ENCODE assay signal across 10 mouse cellular contexts in the genomic region with DNA sequence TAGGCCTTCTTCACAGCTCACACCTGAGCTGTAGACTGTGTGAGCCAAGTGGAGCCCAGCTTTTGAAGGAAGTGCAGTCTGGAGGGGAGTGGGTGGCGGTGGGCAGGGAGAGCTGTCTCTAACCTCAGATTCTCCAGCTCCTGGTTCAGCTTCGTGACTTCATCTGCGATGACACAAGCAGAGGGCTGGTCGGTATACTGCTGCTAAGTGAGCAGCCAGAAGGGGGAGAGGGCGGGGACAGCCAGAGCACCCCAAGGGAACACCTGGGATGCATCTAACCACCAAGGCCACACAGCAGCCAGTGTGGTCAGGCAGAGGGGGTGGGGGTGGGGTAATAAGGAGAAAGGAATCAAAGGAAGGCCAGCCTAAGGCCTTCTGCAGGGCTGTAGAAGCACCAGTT. TPM values are rescaled to one million over a fixed set of nuclear protein-coding genes. Genes with fewer than 3 reads are reported as not detected.
A peak's percentile ranks its signal among the peaks of the same experiment; 100 is the strongest.
DNase-seq lines count a peak whose midpoint lies in the region; ATAC-seq and TF ChIP-seq lines count a peak whose summit lies in the region.
"Had no signal": no experiment of that assay in that cellular context is flagged by ENCODE, and none has a peak within 500 bp of the region (broad histone marks: within the 10 kb centered on the region; RNA-seq: fewer than 3 reads in every experiment).

No protein-coding gene starts in this region.

- TF ChIP-seq EP300 in heart, postnatal 0 days (IDR thresholded peaks at IDR 0.05; ENCODE audit: low read depth): no peak
- TF ChIP-seq EP300 in liver, embryonic 14.5 days (IDR thresholded peaks at IDR 0.05; ENCODE audit: low read depth): no peak

- H3K4me3 ChIP-seq in heart, postnatal 0 days (ENCODE audit: low read depth, low read length): peak overlapping the region; percentile 58
- peak overlapping the region; percentile 16; the same call in 1 of the 2 replicates for H3K4me3 ChIP-seq in spleen, adult 2 months (ENCODE audit: extremely low read depth, insufficient read depth, insufficient read length)
- H3K4me3 ChIP-seq in liver, embryonic 14.5 days (ENCODE audit: insufficient read depth in 1 of 2, low read depth in 2 of 2, low read length in 2 of 2): no peak overlapping the region

- no peak for ATAC-seq in heart, postnatal 0 days (ENCODE audit: insufficient read depth, low read depth)
- no peak for ATAC-seq in liver, embryonic 14.5 days (ENCODE audit: insufficient read depth)

- peaks cover 10% of the 10 kb centered on the region; the same call in 1 of the 2 replicates for H3K4me1 ChIP-seq in heart, postnatal 0 days (ENCODE audit: control insufficient read depth, insufficient read depth)
- H3K4me1 ChIP-seq in spleen, adult 2 months (ENCODE audit: control insufficient read depth, insufficient read depth, insufficient read length): peaks cover 12% of the 10 kb centered on the region; the same call in 1 of the 2 replicates
- H3K4me1 ChIP-seq in liver, embryonic 14.5 days (replicated peaks; ENCODE audit: control insufficient read depth in 2 of 2, insufficient read depth in 2 of 2, low read length in 1 of 2): peaks cover 8% of the 10 kb centered on the region in 2 experiments

- H3K27me3 ChIP-seq in heart, postnatal 0 days (ENCODE audit: control insufficient read depth, insufficient read depth, low read length): no peaks in the 10 kb centered on the region
- H3K27me3 ChIP-seq in spleen, adult 2 months (ENCODE audit: control insufficient read depth, insufficient read depth, low read length): no peaks in the 10 kb centered on the region
- no peaks in the 10 kb centered on the region for H3K27me3 ChIP-seq in liver, embryonic 14.5 days (ENCODE audit: control insufficient read depth, insufficient read depth, low read length)

- H3K27ac ChIP-seq in heart, postnatal 0 days (ENCODE audit: low read depth): no peak overlapping the region
- H3K27ac ChIP-seq in spleen, adult 2 months (ENCODE audit: insufficient read depth, low read length): no peak overlapping the region
- no peak overlapping the region for H3K27ac ChIP-seq in liver, embryonic 14.5 days

- 68% methylated on average over 5 of the region's 5 CpGs for WGBS in heart, postnatal 0 days
- 23% methylated on average over 5 of the region's 5 CpGs for WGBS in spleen, adult 2 months
- 63% methylated on average over 5 of the region's 5 CpGs for WGBS in liver, embryonic 14.5 days (ENCODE audit: insufficient replicate concordance)

- TF ChIP-seq POLR2A in spleen, adult 2 months (IDR thresholded peaks at IDR 0.05; ENCODE audit: low read depth, low read length): no peak

- H3K36me3 ChIP-seq in heart, postnatal 0 days (replicated peaks; ENCODE audit: control insufficient read depth, insufficient read depth, low read length): no peaks in the 10 kb centered on the region; the same call in 1 of the 2 replicates
- H3K36me3 ChIP-seq in spleen, adult 2 months (ENCODE audit: control insufficient read depth, insufficient read depth, low read length): no peaks in the 10 kb centered on the region
- H3K36me3 ChIP-seq in liver, embryonic 14.5 days (replicated peaks; ENCODE audit: control insufficient read depth, insufficient read depth, low read depth): no peaks in the 10 kb centered on the region

- TF ChIP-seq CTCF in heart, postnatal 0 days (IDR thresholded peaks at IDR 0.05; ENCODE audit: low read depth): no peak
- no peak for TF ChIP-seq CTCF in spleen, adult 2 months (IDR thresholded peaks at IDR 0.05; ENCODE audit: extremely low read depth, insufficient read depth, insufficient read length, insufficient replicate concordance)
- no peak for TF ChIP-seq CTCF in liver, embryonic 14.5 days (IDR thresholded peaks at IDR 0.05; ENCODE audit: low read depth)

- no peak for DNase-seq in heart, postnatal 0 days (ENCODE audit: low spot score)
- no peak for DNase-seq in heart, adult 18-20 months
- no peak for DNase-seq in spleen, adult 2 months (ENCODE audit: low read depth in 1 of 2, low spot score in 2 of 2)
- no peak for DNase-seq in spleen, postnatal 4 days (ENCODE audit: low spot score in 2 of 2)
- DNase-seq in liver, embryonic 14.5 days (ENCODE audit: low read depth in 3 of 3, low spot score in 3 of 3): no peak
- DNase-seq in yolk sac, embryonic 10.5 days (ENCODE audit: low spot score): no peak
- DNase-seq in urinary bladder, postnatal 25 days (ENCODE audit: low spot score): no peak
- DNase-seq in embryo, embryonic 10.5 days (ENCODE audit: low spot score): no peak
- DNase-seq: gastrocnemius, postnatal 25 days; layer of hippocampus, postnatal 36 days had no signal

- peak overlapping the region; percentile 69 for H3K4me2 ChIP-seq in heart, postnatal 0 days (ENCODE audit: low read depth, low read length)
- peak overlapping the region; percentile 65; the same call in 1 of the 2 replicates for H3K4me2 ChIP-seq in liver, embryonic 14.5 days (ENCODE audit: low read depth)

- no peaks in the 10 kb centered on the region for H3K9me3 ChIP-seq in heart, postnatal 0 days (replicated peaks; ENCODE audit: control insufficient read depth, low read length)
- H3K9me3 ChIP-seq in liver, embryonic 14.5 days (ENCODE audit: control insufficient read depth, low read length): no peaks in the 10 kb centered on the region

- peak overlapping the region; percentile 56; the same call in 1 of the 2 replicates for H3K9ac ChIP-seq in heart, postnatal 0 days (replicated peaks; ENCODE audit: low read depth, low read length)
- no peak overlapping the region for H3K9ac ChIP-seq in liver, embryonic 14.5 days (replicated peaks)

RNA-seq across cellular contexts. Expression of gene Bst2, which starts 1.6 kb away (rescaled TPM):
- 101 and 109 TPM in 2 replicates for total RNA-seq in heart, postnatal 0 days (2014; rRNA removed; ENCODE audit: low replicate concordance)
- polyA plus RNA-seq in heart, postnatal 0 days (2015; fragmentation: Nextera tagmentation; extraction: Ambion mirVana): 42.9 and 43.3 TPM in 2 replicates
- 10 to 100 TPM; 19.3 to 40.2 TPM for total RNA-seq in heart, adult 18-20 months (2021)
- 371 and 457 TPM in 2 replicates for polyA plus RNA-seq in spleen, adult 2 months (2012; rRNA removed)
- polyA plus RNA-seq in liver, embryonic 14.5 days (2012; rRNA removed): 41.1 and 44.4 TPM in 2 replicates
- 12.2 and 14.2 TPM in 2 replicates for polyA plus RNA-seq in liver, embryonic 14.5 days (2014; fragmentation: Nextera tagmentation; extraction: Ambion mirVana)

RNA-seq across cellular contexts. Expression of gene Mvb12a, which starts 7.1 kb away (rescaled TPM):
- total RNA-seq in heart, postnatal 0 days (2014; rRNA removed; ENCODE audit: low replicate concordance): 47.6 and 61.5 TPM in 2 replicates
- 54.4 and 55.3 TPM in 2 replicates for polyA plus RNA-seq in heart, postnatal 0 days (2015; fragmentation: Nextera tagmentation; extraction: Ambion mirVana)
- 10 to 100 TPM; 28.4 to 28.5 TPM for total RNA-seq in heart, adult 18-20 months (2021)
- 89.9 and 119 TPM in 2 replicates for polyA plus RNA-seq in spleen, adult 2 months (2012; rRNA removed)
- polyA plus RNA-seq in liver, embryonic 14.5 days (2012; rRNA removed): 21.1 and 25.6 TPM in 2 replicates
- 31.1 and 35.2 TPM in 2 replicates for polyA plus RNA-seq in liver, embryonic 14.5 days (2014; fragmentation: Nextera tagmentation; extraction: Ambion mirVana)

RNA-seq across cellular contexts. Expression of gene Ccdc194, which starts 10.2 kb away (rescaled TPM):
- 1.1 TPM in 1 of 2 replicates, not detected in the other for total RNA-seq in heart, postnatal 0 days (2014; rRNA removed; ENCODE audit: low replicate concordance)
- polyA plus RNA-seq in heart, postnatal 0 days (2015; fragmentation: Nextera tagmentation; extraction: Ambion mirVana): 0.12 and 0.14 TPM in 2 replicates
- total RNA-seq in heart, adult 18-20 months (2021): not detected
- polyA plus RNA-seq in spleen, adult 2 months (2012; rRNA removed): 0.08 and 0.11 TPM in 2 replicates
- polyA plus RNA-seq in liver, embryonic 14.5 days (2012; rRNA removed): 0.09 and 0.11 TPM in 2 replicates
- polyA plus RNA-seq in liver, embryonic 14.5 days (2014; fragmentation: Nextera tagmentation; extraction: Ambion mirVana): 0.19 TPM in 1 of 2 replicates, not detected in the other
- total RNA-seq: gastrocnemius, postnatal 25 days; layer of hippocampus, postnatal 36 days had no signal

RNA-seq across cellular contexts. Expression of gene Tmem221, which starts 23.0 kb away (rescaled TPM):
- total RNA-seq in heart, postnatal 0 days (2014; rRNA removed; ENCODE audit: low replicate concordance): 0.08 TPM in 1 of 2 replicates, not detected in the other
- 0.23 and 0.37 TPM in 2 replicates for polyA plus RNA-seq in heart, postnatal 0 days (2015; fragmentation: Nextera tagmentation; extraction: Ambion mirVana)
- total RNA-seq in heart, adult 18-20 months (2021): under 1 TPM; 0.42 to 0.51 TPM
- 8.5 and 8.9 TPM in 2 replicates for polyA plus RNA-seq in spleen, adult 2 months (2012; rRNA removed)
- polyA plus RNA-seq in liver, embryonic 14.5 days (2012; rRNA removed): 0.13 and 0.25 TPM in 2 replicates
- 0.37 and 0.39 TPM in 2 replicates for polyA plus RNA-seq in liver, embryonic 14.5 days (2014; fragmentation: Nextera tagmentation; extraction: Ambion mirVana)
- total RNA-seq: gastrocnemius, postnatal 25 days; layer of hippocampus, postnatal 36 days had no signal

RNA-seq across cellular contexts. Expression of gene Plvap, which starts 24.1 kb away (rescaled TPM):
- total RNA-seq in heart, postnatal 0 days (2014; rRNA removed; ENCODE audit: low replicate concordance): 51.6 and 95.2 TPM in 2 replicates
- polyA plus RNA-seq in heart, postnatal 0 days (2015; fragmentation: Nextera tagmentation; extraction: Ambion mirVana): 63.4 and 64.8 TPM in 2 replicates
- total RNA-seq in heart, adult 18-20 months (2021): 10 to 100 TPM; 23.0 to 30.9 TPM
- 383 and 496 TPM in 2 replicates for polyA plus RNA-seq in spleen, adult 2 months (2012; rRNA removed)
- polyA plus RNA-seq in liver, embryonic 14.5 days (2012; rRNA removed): 15.4 and 16.8 TPM in 2 replicates
- polyA plus RNA-seq in liver, embryonic 14.5 days (2014; fragmentation: Nextera tagmentation; extraction: Ambion mirVana): 15.9 and 18.4 TPM in 2 replicates

Comparison
In these comparisons a context has a peak if more than half of its experiments do, and no peak if none do; other contexts are left out.
1. H3K4me3 ChIP-seq: peak in heart, postnatal 0 days (single experiment) and spleen, adult 2 months (single experiment); none in liver, embryonic 14.5 days (0 of 2).